Mouse (Mus musculus): ENCODE measurements around the gene Elmsan1.
A peak's percentile ranks its signal among the peaks of the same experiment; 100 is the strongest.
"Not testable (repeated sequence)": the region's sequence is repeated elsewhere in the genome, so short reads cannot be mapped to it uniquely, and the experiment has no call there.

Elmsan1 gene

DNA sequence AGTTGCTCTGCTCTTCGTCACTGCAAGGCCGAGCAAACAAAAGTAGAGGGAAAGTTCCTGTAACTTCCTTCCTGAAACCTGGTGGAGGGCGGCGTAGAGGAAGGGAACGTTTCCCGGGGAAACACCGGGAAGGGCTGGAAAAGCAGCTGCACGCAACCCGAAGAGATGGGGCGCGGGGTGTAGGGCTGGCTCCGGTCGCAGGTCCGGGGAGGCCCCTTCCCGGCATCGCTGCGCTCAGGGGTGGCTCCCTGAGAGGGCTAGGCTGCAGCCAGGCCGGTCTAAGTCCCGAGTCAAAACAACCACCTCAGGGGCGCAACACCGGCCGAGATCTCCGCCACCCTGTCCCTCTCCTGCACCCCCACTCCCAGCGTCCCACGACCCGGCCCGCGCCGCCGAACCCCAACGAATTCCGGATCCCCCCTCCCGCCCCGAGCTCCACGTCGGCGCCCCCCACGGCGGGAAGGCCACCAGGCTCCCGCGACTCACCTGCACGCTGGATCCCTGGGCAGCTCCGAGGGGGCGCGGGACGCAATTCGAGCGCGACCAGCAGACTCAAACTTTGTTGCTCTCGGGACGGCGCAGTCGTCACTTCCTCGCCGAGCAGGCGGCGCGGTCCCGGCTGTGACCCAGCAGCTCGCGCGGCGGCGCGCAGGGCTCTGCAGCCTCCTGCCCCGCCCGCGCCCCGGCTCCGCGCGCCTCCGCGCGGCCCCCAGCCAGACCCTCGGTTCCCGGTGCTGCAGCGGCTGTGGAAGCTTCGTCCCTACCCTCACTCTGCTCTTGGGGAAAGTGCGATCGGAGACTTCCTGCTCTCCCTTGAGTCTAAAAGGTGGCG is at the start of gene Elmsan1:
TSS of gene Elmsan1 (minus strand) at position 593 of the 832 bp plus-strand sequence.
- peak; percentile 56; the same call in 1 of the 2 replicates for ATAC-seq (ENCODE audit: insufficient number of reproducible peaks, low FRiP score, low TSS enrichment)

DNA sequence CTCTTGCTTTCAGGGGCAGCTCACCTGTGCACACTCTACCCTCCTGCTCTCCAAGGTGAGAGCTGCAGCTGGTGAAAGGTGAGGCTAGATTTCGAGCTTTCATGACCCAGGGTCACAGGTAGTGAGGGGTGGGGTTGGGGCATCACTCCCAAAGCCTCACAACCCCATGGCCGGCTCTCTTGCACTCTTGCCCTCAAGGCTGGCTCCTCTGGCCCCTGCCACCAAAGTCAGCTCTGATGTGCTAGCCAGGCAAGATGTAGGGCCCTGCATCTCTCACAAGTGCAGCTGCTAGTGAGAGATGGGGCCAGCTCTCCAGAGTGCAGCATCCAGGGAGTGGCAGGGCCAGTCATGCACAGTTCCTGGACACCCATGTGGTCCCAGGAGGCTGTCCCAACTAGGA is 48.6 kb upstream of the Elmsan1 start:
- no peak for ATAC-seq (ENCODE audit: insufficient number of reproducible peaks, low FRiP score, low TSS enrichment)

DNA sequence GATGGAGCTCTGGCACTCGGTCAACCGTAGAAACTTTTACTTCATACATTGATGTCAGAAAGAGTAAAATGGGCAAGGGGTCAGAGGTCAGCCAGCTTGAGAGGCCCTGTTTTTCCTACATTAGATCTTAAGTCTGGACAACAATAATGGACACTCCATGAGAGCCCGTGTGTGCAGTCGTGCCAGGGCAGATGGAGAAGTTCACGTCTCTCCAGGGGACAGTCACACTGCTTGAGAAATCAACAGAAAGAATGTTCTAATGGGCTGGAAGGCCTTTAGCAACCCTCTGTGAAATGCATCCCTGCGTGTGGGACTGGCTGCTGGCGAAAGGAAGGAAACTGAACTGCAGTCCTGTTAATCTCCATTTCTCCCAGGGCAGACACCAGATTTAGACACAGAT is 41.7 kb upstream of the Elmsan1 start:
- no peak for ATAC-seq (ENCODE audit: insufficient number of reproducible peaks, low FRiP score, low TSS enrichment)

DNA sequence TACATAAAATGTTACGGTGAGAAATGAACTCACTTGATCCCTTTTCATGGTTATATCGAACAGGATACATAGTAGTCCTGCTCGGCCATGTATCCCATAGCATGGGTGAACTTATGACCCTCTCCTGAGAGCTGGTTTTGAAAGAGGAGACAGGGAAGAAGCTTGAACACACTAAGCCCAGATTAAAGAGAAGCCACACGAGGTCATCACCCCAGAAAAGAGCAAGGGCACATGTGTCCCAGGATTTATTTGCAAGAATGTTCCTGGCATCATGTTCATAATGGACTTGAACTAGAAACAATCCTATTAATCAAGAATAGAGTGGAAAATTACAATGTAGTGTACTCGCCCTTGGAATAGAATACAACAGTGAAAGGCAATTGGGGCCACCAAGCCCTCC is 36.2 kb upstream of the Elmsan1 start:
- ATAC-seq (ENCODE audit: insufficient number of reproducible peaks, low FRiP score, low TSS enrichment) = no peak

DNA sequence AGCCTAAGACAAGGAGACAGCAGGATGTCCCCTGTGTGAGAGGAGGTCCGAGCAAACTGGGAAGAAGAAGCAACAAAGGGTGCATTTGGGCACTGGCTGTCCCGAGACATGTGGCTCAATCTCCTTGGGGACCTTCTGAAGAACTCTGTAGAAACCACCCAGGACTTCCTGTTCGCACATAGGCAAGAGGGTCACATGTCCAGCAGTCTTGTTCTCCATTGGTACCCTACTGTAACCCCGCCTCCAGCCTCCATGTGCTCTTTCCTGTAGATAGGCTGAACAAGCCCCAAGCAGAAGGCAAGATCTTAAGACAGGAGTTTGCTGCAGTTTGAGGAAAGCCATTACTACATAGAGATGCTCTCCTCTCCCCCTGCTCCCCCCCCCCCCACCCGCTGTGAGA is 34.1 kb upstream of the Elmsan1 start:
- ATAC-seq (ENCODE audit: insufficient number of reproducible peaks, low FRiP score, low TSS enrichment) = no peak

DNA sequence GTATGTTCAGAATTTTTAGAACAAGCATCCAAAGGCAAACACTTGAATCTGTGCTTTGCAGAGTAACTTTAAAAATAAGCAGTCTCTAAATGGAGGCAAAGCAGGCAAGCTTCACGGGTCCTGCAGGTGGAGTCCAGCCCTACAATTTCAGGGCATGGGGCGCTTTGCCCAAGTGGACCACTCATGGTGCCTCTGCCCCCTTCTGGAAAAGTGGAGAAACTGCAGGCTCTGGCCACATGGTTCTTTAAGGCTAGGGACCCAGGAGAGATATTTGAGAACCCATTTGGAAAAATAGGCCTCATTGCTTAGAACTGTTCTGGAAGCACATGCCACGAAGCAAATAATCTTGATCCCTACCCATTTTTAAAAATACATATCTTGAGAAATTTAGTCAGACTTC is 30.5 kb upstream of the Elmsan1 start:
- ATAC-seq (ENCODE audit: insufficient number of reproducible peaks, low FRiP score, low TSS enrichment) = no peak

DNA sequence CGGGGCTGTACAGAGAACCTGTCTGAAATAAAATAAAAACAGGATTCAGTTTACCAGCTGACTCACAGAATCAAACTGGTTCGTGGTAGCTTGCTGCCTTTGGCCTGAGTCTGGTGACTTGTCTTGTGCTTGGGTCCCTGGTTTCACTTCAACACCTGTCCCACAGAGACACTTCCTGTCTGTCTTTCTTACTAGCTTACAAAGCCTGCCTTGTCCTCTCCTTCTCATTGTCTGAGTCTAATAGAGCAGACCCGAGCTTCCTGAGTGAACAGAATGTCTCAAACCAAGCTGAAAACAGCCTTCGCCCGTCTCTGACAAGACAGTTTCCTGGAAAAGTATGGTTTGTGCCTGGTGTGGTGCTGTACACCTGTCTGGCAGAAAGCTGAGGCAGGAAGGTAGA is 27.0 kb upstream of the Elmsan1 start:
- no peak for ATAC-seq (ENCODE audit: insufficient number of reproducible peaks, low FRiP score, low TSS enrichment)

DNA sequence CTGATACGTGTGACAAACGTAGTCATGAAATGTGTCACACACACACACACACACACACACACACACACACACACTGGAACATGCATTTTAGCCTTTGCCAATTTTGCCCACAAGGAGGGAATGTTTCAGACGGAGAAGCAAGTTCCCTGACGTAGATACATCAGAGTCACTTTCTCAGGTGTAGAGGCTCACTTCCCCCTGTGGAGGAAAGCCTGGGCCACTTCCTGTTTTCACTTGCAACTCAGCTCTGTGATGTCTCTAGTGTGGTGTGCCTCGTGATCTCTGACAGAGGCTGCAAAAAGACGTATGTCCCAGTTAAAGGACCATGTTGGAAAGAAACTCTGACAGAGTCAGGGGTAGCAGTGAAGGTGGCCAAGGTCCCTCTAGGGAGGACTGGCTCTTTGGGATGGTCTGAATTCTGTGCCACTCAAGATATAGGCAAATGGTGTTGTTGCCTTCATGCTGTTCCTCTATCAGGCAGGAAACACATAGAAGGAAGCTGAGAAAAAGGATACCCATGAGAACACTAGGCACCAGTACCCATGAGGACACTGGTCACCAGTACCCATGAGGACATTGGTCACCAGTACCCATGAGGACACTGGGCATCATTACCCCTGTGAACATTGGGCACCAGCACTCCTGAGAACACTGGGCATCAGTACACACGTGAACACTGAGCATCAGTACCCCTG is 24.5 kb upstream of the Elmsan1 start:
- ATAC-seq (ENCODE audit: insufficient number of reproducible peaks, low FRiP score, low TSS enrichment) = no peak

DNA sequence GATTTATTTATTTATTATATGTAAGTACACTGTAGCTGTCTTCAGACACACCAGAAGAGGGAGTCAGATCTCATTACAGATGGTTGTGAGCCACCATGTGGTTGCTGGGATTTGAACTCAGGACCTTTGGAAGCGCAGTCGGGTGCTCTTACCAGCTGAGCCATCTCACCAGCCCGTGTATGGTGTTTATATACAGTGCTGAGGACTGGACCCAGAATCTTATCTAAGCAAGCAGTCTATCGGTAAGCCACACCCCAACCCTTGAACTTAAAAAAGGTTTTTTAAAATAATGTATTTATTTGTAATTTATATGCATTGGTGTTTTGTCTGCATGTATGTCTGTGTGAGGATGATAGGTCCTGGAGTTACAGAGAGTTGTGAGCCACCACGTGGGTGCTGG is 18.4 kb upstream of the Elmsan1 start:
- ATAC-seq (ENCODE audit: insufficient number of reproducible peaks, low FRiP score, low TSS enrichment) = not testable (repeated sequence)

DNA sequence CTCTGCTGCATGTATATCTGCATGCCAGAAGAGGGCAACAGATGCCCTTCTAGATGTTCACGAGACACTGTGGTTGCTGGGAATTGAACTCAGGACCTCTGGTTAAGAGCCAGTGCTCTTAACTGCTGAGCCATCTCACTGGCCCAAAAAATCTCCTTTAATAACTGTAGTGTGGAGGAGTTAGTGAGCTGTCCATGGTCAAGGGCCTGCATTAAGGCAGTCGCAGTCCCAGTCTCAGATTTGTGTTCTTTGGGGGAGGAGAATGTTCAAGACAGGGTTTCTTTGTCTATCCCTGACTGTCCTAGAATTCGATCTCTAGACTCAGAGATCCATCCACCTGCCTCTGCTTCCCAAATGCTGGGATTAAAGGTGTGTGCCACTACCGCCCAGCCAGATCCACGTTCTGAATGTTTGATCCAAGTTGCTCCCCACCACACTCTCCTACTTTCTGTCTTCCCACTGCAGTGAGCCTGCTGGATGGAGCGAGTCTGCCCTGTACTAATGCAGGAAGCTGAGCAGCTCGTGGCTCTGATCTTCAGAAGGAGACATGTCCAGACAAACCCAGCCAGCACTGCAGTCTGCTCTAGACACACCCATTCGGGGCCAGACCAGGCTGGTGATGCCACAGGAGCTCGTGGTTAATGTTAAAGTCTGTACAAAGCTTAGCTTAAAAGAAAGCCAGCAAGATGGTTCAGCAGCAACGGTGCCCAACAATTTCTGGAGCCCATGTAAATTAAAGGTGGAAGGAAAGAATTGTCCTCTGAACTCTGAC is 17.5 kb upstream of the Elmsan1 start:
- ATAC-seq (ENCODE audit: insufficient number of reproducible peaks, low FRiP score, low TSS enrichment) = no peak

DNA sequence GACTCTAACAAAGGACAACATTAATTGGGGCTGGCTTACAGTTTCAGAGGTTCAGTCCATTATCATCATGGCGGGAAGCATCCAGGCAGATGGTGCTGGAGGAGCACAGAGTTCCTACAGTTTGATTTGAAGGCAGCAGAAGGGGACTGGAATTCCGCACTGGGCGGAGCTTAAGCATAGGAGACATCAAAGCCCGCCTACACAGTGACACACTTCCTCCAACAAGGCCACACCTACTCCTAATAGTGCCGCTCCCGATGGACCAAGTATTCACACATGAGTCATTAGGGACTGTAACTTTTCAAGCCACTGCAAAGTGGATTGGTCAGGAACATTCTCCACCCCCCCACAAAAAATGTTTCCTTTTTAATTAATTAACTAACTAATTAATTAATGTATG is 16.9 kb upstream of the Elmsan1 start:
- ATAC-seq (ENCODE audit: insufficient number of reproducible peaks, low FRiP score, low TSS enrichment) = no peak

DNA sequence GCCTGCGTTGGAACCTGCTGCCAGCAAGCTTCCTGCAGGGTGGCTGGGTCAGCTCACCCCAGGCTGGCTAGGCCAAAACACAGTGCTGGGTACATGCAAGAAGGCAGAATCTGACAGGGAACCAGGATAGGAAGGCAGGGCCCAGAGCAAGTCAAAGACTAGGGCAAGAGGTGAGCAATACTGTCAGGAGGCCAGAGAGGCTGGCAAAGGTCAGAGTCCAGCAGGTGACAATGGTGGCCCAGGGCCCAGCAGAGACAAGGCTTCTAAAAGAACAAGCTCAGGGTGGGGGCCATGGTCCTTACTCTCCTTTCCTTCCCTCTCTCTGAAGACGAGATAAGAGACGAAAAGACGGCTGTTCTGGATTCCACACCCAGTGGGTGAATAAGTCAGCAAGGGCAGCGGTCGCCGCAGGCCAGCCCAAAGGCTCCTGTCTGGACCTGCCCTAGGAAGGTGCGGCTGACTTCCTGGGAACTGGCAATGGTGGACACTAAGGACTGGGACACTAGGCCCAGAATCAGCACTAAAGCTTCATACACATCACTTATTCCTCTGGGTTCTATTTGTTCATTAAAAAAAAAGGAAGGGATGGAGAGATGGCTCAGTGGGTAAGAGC is 14.9 kb upstream of the Elmsan1 start:
- ATAC-seq (ENCODE audit: insufficient number of reproducible peaks, low FRiP score, low TSS enrichment) = no peak

DNA sequence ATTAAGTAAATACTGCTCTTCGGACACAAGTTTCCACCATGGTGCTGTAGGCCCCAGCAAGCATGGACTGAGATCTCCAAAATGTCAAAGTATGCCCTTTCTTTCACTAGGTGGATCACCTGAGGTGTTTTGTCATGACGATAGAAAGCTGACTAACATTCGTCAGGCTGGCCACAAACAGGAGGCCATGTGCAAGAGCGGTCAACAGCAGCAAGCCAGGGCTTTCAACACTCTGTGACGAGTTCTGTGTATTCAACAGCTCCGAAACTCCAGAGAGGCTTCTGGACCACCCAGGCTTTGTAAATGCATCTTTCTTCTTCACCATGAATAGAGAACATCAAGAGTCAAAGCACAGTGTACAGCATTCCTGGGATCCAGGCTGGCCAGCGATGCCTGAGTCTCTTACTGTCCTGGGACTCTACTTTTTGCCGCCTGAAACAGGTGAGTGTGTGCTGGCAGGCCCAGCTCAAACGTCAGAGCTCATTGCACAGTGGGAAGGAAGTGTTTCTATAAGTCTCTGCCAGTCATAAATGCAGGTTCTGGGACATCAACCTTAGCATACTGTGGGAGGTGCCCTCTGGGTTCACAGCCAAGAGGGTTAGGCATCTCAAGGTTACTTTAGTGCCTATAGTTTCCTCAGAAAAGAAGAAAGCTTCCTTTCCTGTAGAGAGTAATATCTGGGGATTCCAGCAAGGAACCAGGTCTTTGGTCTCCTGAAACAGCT is 7.6 kb upstream of the Elmsan1 start:
- ATAC-seq (ENCODE audit: insufficient number of reproducible peaks, low FRiP score, low TSS enrichment) = no peak

DNA sequence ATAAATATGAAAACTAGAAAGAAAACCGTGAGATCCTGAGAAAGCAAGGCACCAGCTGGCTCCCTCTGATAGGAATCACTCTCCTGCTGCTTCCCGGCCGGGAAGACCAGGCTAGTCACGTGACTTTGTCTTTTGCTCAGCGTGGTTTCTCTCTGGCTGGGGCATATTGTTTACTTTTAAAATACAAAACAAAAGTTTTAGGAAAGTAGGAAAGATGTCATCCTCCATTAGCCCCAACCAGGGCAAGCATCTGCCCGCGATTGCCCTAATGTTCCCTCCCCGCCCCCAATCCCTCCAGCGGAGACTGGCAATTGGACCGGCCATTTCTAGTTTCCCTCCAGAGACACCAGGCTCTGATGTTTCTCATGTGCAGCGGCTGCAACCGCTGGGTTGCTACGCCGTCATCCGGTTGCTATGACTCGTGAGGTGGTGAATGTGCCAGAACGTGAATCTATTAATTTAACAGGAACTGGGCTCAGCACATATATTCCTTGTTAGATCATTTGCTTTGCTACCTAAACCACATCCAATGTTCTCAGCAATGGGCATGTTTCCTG is 3.8 kb upstream of the Elmsan1 start:
- no peak for ATAC-seq (ENCODE audit: insufficient number of reproducible peaks, low FRiP score, low TSS enrichment)

DNA sequence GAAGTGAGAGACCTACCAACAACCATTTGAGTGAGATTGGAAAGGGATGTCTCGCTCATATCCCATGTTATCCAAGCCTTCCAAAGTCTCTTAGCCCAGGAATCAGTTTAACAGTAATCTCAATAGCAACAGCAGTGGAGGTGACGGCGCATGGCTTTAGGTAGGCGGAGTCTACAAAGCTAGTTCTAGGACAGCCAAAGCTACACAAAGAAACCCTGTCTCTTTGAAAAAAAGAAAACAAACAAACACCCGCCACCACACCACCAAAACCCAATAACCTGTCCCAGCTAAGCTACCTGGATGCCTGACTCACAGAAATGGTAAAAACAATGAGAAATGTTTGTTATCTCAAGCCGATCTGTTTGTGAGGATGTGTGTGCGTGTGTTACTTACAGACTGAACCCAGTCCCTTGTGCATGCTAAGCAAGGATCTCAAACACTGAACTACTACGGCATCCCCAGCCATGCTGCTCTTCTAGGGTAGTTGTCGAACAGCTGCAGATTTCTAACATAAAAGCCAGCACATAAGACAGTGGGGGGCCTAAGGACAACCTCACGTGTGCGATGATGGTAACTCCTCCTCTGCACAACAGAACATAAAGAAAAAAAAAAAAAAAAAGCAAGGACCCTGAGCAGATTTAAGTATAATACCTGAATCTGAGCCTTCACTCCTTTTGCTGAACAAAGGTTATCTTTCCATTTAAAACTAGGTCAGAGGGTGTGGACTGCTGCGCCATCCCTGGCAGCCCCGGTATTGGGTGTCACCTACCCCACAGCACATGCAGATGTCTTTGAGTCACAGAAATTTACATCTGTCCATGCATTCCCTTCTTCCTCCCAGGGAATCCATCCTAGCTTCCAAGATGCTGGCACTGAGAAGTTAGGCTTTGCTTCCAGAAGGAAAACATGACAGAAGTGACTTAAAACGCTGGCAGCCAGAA is 2.5 kb upstream of the Elmsan1 start:
- ATAC-seq (ENCODE audit: insufficient number of reproducible peaks, low FRiP score, low TSS enrichment) = no peak

DNA sequence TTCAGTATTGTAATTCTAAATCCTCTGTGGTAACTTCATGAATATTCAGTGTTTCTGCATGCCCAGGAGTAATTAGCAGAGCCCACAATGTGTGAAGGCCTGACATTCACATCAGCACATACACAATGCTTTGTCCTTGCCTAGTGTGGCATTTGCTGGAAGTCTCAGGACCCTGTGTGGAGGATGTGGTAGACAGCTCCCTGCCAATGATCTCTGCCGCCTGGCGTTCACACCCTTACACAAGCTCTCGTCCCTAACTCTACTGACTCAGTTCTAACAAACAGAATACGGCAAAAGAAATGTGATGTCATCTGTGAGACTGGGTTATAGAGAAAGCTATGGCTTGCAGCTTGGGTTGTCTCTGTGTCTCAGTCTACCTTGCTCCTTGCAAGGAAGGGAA is 1.8 kb upstream of the Elmsan1 start:
- no peak for ATAC-seq (ENCODE audit: insufficient number of reproducible peaks, low FRiP score, low TSS enrichment)

DNA sequence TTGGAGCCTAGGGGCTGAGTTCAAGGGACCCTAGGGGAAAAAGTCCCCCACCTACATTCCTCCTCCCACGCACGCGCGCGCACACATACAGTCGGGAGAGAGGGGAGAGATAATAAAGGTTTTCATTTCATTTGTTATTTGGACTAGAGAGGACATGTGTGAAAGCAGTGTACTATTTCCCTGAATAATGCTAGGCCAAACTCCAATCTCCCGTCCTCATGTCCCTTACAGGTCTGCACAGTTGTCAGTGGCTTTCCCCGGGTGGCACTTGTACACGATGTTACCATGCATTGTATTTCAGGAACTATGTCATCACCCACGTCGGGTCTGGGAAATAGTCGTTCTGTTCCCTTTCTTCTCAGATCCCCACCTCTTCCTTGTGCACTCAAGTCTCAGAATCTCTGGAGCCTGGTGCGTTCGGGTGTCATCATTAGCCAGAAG is 460 bp upstream of the Elmsan1 start:
- ATAC-seq (ENCODE audit: insufficient number of reproducible peaks, low FRiP score, low TSS enrichment) = no peak

DNA sequence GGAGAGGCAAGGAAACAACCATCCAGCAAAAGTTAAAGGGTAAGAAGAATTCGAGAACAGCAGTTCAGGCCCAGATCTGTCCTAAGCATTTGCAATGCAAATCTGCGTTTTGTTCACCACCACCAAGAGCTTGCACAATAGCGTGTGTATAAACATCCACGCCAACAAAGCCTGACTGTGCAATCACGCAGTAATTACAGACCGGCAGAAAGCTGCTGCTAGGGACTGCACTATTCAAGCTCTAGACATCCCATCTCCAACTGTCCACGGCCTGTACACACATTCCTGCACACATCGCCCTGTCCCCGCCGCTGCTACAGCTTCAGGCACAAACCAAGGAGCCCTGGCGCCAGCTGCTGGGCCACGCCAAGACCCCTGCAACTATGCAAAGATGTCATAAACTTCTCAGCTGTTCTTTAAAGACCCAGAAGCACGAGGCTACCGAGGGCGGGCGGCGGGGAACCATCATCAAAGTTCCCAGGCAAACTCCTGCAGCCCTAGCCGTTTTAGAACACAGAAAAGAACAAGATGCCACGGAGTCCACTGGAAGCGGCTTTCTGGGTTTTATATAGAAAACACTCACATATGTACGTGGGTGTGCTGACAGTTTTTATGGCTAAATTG is 1.1 kb downstream of the Elmsan1 start:
- no peak for ATAC-seq (ENCODE audit: insufficient number of reproducible peaks, low FRiP score, low TSS enrichment)

Data from cerebellum, adult (tissue).